Mouse (Mus musculus) frontal cortex, adult 2 months (tissue): ENCODE data around the gene Mmp17. TPM values are rescaled to one million over a fixed set of nuclear protein-coding genes. Genes with fewer than 3 reads are reported as not detected.
"Not testable (repeated sequence)": the region's sequence is repeated elsewhere in the genome, so short reads cannot be mapped to it uniquely, and the experiment has no call there.

ENCODE experiments used
- DNase-seq, 2 experiments: peaks; one replicate each; pipeline ENCODE4 v3.0.0; 2022; ENCODE audit warnings: low spot score in 1 of 2; ENCODE audit errors: extremely low spot score in 1 of 2
- polyA plus RNA-seq: library from polyadenylated mRNA; depleted of rRNA; stranded (reverse); fragments of >200 nt; gene quantifications from 2 replicates; pipeline ENCODE4 v1.2.3, GENCODE M21; 2012; rRNA removed

The Mmp17 gene
- polyA plus RNA-seq, 1 experiment, result 68.4 TPM

DNA sequence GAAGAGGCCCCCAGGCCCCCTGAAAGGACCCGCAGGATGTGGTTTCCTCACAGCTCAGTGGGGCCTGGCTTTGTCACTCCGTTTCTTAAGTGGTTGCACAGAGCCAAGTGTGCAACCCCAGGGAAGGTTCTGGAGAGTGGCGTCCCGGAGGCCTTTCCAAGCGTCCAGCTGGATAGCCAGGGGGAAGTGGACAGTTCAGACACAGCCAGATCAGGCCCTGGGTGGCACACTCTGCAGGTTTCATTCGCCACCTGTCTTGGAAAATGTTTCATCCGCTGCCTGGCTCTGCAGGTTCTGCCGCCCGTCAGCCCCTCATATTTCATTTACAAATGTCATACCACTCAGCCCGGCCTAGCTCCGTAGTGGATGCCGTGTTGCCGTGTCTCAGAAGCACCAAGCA is 2.5 kb downstream of the Mmp17 start:
- DNase-seq, result no peak

DNA sequence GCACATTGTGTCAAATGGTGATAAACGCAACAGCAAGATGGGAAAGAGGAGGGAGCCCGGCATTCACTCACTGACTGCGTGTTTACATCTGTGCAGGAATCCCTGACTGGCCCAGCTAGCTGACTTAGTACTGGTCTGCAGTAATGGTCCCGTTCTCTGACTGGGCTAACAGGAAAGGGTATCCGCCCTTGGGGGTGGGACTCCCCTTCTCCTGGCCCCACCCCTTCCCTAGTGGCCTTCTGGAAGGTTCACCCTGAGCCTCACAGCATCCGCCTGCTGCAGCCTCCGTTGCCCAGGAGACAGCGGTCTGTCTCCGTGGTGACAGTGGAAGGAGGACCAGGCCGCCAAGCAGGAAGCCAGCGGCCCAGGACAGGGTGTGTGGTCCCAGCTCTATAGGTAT is 6.9 kb downstream of the Mmp17 start:
- DNase-seq, result no peak

GRCm38 (mm10) chr5:129594116-129595114 is 10.4 kb downstream of the Mmp17 start:
- DNase-seq, result peak in 1 of 2 experiments; percentile 94

GRCm38 (mm10) chr5:129602071-129602487 is 18.1 kb downstream of the Mmp17 start:
- no peak for DNase-seq

GRCm38 (mm10) chr5:129607476-129607875 is 23.5 kb downstream of the Mmp17 start:
- no peak for DNase-seq

DNA sequence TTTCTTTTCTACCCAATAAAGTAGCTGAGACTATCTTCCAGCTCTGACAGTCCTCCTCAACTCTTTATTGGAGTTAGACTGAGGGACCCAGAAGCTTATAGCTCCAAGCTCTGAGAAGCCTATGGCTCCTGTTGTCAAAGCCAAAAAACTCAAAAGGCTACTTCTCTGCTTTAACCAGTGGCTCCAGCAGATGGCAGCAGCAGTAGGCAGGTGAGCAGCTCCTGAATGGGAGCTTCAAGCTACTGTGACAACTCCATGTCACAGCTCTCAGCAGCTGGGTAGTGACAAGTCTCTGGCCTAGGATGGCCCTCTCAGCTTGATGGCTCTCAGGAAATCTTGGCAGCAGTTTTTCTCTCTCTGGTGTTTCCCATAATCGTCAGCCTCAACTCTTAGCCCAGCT is 27.1 kb downstream of the Mmp17 start:
- DNase-seq, result peak in 1 of 2 experiments; percentile 90

- not testable (repeated sequence) for DNase-seq
Observed at GRCm38 (mm10) chr5:129620600-129620999, 36.6 kb downstream of the Mmp17 start.

GRCm38 (mm10) chr5:129621361-129621760 is 37.4 kb downstream of the Mmp17 start:
- no peak for DNase-seq

DNA sequence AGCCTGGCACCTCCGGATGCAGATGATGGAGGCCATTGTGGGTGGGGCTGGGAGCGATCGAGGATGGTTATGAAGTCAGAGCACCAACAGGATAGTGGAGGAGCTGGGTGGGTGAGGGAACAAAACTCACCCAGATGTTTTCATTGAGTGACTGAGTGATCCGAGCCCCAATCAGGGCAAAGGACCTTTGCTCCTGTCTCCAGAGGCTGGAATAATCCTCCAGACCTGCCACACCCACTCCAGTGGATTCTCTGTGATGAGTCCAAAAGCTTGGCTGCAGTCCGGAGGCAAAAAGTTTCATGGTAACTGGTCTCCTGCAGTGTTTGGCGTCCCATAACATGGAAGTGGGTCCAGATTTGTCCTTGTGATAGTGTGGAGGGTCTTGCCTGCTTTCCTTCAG is 42.1 kb downstream of the Mmp17 start:
- no peak for DNase-seq

DNA sequence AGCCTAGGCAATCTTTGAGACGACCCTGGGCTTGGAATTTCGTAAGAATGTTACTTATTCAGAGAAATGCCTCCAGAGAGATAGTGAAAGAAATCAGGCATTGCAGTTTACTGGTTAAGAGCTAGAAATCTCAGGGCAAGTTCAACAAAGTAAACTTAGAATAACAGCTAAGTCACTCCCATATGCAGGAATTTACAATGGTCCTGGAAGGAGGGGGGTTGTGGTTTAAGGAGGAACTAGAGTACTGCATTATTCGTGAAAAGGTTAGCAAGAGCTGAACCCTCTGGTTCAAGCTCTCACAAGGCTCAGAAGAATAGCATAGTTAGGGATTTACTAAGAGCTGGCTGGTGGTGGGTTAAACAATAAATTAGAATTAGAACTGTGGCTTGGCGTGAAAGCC is 42.6 kb downstream of the Mmp17 start:
- not testable (repeated sequence) for DNase-seq

DNA sequence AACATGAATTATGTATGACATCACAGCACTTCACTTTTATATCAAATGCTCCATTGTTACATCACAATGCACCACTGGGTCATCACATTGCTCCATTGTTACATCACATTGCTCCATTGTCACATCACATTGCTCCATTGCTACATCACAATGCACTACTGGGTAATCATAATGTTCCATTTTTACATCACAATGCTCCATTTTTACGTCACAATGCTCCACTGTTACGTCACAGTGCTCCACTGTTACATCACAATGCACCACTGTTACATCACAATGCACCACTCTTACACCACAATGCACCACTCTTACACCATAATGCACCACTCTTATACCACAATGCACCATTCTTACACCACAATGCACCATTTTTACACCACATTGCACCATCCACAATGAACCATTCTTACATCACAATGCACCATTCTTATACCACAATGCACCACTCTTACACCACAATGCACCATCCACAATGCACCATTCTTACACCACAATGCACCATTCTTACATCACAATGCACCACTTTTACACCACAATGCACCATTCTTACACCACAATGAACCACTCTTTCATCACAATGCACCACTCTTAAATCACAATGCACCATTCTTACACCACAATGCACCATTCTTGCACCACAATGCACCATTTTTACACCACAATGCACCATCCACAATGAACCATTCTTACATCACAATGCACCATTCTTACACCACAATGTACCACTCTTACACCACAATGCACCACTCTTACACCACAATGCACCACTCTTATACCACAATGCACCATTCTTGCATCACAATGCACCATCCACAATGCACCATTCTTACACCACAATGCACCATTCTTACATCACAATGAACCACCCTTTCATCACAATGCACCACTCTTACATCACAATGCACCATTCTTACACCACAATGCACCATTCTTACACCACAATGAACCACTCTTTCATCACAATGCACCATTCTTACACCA is 48.6 kb downstream of the Mmp17 start:
- DNase-seq, result not testable (repeated sequence)

DNA sequence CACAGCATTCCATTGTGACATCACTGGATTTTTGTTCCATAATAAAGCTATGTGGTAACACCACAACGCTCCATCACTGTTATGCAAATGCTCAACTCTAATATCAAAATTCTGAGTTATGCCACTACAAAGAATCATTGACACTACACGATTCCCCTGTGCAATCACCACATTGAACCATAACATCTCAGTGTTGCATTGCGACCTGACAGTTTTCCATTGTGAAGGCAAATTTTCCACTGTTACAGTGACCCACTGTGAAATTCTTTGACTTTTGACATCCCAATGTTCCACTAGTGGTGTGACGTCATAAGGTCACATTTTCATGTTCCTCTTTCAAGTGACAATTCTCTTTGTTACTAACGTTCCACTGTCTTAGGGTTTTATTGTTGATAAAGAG is 66.9 kb downstream of the Mmp17 start:
- DNase-seq, result no peak

GRCm38 (mm10) chr5:129657016-129657415 is 73.0 kb downstream of the Mmp17 start:
- DNase-seq, result no peak

DNA sequence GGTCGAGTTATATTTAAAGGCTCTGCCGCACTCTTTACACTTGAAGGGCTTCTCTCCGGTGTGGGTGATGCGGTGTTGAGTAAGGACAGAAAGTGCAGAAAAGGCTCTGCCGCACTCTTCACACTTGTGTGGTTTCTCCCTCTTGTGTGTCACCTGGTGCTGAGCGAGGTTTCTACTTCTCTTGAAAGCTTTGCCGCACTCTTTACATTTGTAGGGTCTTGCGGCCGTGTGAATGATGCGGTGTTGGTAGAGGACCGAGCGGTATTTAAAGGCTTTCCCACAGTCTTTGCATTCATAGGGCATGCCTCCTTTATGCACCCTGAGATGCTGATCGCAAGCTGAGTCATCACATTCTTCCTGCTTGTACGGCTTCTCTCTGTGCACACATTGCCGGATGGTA is 74.0 kb downstream of the Mmp17 start:
- no peak for DNase-seq

Other genes with a start within 250 kb of the Mmp17 start
- 153 and 160 TPM in 2 replicates for gene Sfswap, start 82.9 kb upstream of the Mmp17 start, polyA plus RNA-seq
- gene Zfp11, start 85.9 kb downstream of the Mmp17 start, polyA plus RNA-seq, result 5.3 and 5.7 TPM in 2 replicates
- 0.08 TPM in 1 of 2 replicates, not detected in the other for gene Sept14, start 124.3 kb downstream of the Mmp17 start, polyA plus RNA-seq
- 104 and 105 TPM in 2 replicates for gene Mrps17, start 131.3 kb downstream of the Mmp17 start, polyA plus RNA-seq
- gene Nipsnap2, start 140.9 kb downstream of the Mmp17 start, polyA plus RNA-seq, result 118 and 124 TPM in 2 replicates
- 18.9 and 25.2 TPM in 2 replicates for gene Psph, start 203.3 kb downstream of the Mmp17 start, polyA plus RNA-seq